Mouse (Mus musculus) embryonic fibroblast, embryonic 13.5 days (primary cell): ENCODE results near the gene Il2rb. TPM values are rescaled to one million over a fixed set of nuclear protein-coding genes. Genes with fewer than 3 reads are reported as not detected.

Experiments
- H3K27ac ChIP-seq: 2 replicates; pipeline ENCODE4 v1.5.1; 2012; ENCODE audit warnings: low read length, control low read depth, inconsistent platforms; ENCODE audit not compliant: insufficient read depth
- H3K4me1 ChIP-seq: 2 replicates; pipeline ENCODE4 v1.6.1; 2011; ENCODE audit warnings: low read length; ENCODE audit not compliant: control insufficient read depth, insufficient read depth
- H3K4me3 ChIP-seq: 2 replicates; pipeline ENCODE4 v1.5.1; 2011; ENCODE audit warnings: mild to moderate bottlenecking, control low read depth, low read length; ENCODE audit not compliant: insufficient read depth
- CTCF ChIP-seq: IDR thresholded peaks from 2 replicates; pipeline ENCODE4 v1.5.1; 2011; ENCODE audit warnings: mild to moderate bottlenecking, control low read depth, low read length, moderate library complexity, borderline replicate concordance; ENCODE audit not compliant: insufficient read depth
- POLR2A ChIP-seq: IDR thresholded peaks from 2 replicates; pipeline ENCODE4 v1.6.1; 2011; ENCODE audit warnings: low read depth, mild to moderate bottlenecking, control low read depth, low read length, moderate library complexity
- polyA plus RNA-seq: library from polyadenylated mRNA; stranded (reverse); fragments of >200 nt; gene quantifications from 2 replicates; pipeline ENCODE4 v1.2.4, GENCODE M21; 2011; ENCODE audit warnings: low read depth; ENCODE audit not compliant: missing spikeins, insufficient read length

Gene Il2rb
- polyA plus RNA-seq, 1 experiment = not detected

DNA sequence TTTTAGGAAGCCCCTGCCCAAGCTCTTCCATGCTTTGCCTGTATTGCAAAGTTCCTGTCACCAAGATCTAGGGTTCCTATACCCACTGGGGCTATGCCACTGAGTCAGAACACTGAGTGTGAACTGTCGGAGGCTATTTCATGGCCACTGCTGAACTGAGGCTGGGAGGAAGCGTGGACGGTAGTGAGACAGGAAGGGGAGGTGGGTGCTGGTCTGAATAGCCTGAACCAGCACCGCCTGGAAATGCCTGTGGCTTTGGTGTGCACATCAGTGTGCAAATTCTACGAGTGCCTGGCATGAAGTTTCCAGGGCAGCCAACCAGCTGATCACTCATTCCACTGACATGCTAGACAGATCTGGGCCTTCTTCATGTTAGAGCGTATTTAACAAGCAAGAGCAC is 26.8 kb upstream of the Il2rb start:
- no peaks in the 10 kb centered on the region for H3K4me1 ChIP-seq
- H3K4me3 ChIP-seq = no peak overlapping the region
- no peak overlapping the region for H3K27ac ChIP-seq
- no peak for TF ChIP-seq CTCF
- no peak for TF ChIP-seq POLR2A

GRCm38 (mm10) chr15:78521331-78521730 is 26.3 kb upstream of the Il2rb start:
- Histone ChIP-seq H3K27ac (no peak overlapping the region), H3K4me3 (no peak overlapping the region), H3K4me1 (no peaks in the 10 kb centered on the region)
- no peak for TF ChIP-seq POLR2A
- TF ChIP-seq CTCF = no peak

- Histone ChIP-seq H3K4me3 (no peak overlapping the region), H3K27ac (no peak overlapping the region), H3K4me1 (no peaks in the 10 kb centered on the region)
- no peak for TF ChIP-seq POLR2A
- TF ChIP-seq CTCF = no peak
These were observed 25.1 kb upstream of the Il2rb start for GRCm38 (mm10) chr15:78520112-78520715.

- no peaks in the 10 kb centered on the region for H3K4me1 ChIP-seq
- no peak overlapping the region for H3K27ac ChIP-seq
- no peak overlapping the region for H3K4me3 ChIP-seq
- TF ChIP-seq CTCF = no peak
- no peak for TF ChIP-seq POLR2A
These were observed 23.1 kb upstream of the Il2rb start for GRCm38 (mm10) chr15:78518221-78518620.

DNA sequence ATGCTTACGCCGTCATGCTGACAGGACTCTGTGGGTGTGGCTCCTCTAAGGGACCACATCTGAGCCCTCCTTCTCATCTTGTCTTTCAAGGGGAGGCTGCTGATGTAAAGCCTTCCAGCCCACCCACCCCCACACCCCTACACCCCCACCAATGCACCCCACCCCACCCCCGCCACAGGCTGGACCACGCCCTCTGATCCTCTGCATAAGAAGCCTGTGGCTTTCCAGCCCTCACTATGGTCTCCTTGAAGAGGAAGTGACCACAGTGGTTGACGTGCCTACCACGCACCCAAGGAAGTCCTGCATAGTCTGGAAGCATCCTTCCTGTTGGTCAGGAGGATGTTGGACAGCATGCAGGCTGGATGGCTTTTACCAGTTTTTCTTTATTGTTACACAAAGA is 20.7 kb upstream of the Il2rb start:
- H3K4me3 ChIP-seq = no peak overlapping the region
- H3K27ac ChIP-seq = no peak overlapping the region
- H3K4me1 ChIP-seq = no peaks in the 10 kb centered on the region
- TF ChIP-seq CTCF (no peak), POLR2A (no peak)

GRCm38 (mm10) chr15:78514393-78515146 is 19.5 kb upstream of the Il2rb start:
- no peak for TF ChIP-seq POLR2A
- TF ChIP-seq CTCF = peak; percentile 81; the same call in 1 of the 2 replicates
- Histone ChIP-seq H3K4me1 (no peaks in the 10 kb centered on the region), H3K4me3 (no peak overlapping the region), H3K27ac (no peak overlapping the region)

GRCm38 (mm10) chr15:78513019-78513418 is 17.9 kb upstream of the Il2rb start:
- Histone ChIP-seq H3K4me1 (no peaks in the 10 kb centered on the region), H3K4me3 (no peak overlapping the region), H3K27ac (no peak overlapping the region)
- TF ChIP-seq POLR2A = no peak

GRCm38 (mm10) chr15:78511951-78512350 is 16.9 kb upstream of the Il2rb start:
- Histone ChIP-seq H3K4me1 (no peaks in the 10 kb centered on the region), H3K27ac (no peak overlapping the region), H3K4me3 (no peak overlapping the region)
- TF ChIP-seq POLR2A (no peak), CTCF (no peak)

- H3K4me1 ChIP-seq = no peaks in the 10 kb centered on the region
These were observed 15.7 kb upstream of the Il2rb start for GRCm38 (mm10) chr15:78510736-78511135.

DNA sequence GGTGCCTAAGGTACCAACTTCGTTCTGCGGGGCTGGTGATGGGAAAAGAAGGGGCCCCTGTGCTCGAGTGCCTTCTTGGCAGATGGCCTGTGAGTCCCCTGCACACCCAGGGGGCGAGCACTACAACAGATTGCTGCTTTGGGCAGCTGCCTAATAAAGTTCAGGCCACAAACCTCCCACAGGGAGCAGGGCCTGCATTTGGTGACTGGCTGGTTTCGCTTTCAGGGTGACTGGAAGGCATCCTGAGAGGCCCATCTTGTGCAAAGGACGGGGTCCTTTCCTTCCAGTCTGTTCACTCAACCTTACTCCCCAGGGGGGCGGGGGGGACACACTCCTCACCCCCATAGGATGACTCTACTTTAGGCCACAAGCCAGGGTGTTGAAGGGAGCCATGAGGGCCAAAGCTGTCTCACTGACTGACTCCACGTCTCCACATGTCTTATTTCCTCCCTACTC is 15.1 kb upstream of the Il2rb start:
- H3K4me3 ChIP-seq = no peak overlapping the region
- no peak overlapping the region for H3K27ac ChIP-seq
- no peak for TF ChIP-seq CTCF
- TF ChIP-seq POLR2A = no peak
- no peaks in the 10 kb centered on the region for H3K4me1 ChIP-seq

More at GRCm38 (mm10) chr15:78510736-78511135, 15.7 kb upstream of the Il2rb start:
- no peak overlapping the region for H3K27ac ChIP-seq
- no peak overlapping the region for H3K4me3 ChIP-seq
- TF ChIP-seq POLR2A = no peak
- TF ChIP-seq CTCF = no peak
